Mouse (Mus musculus): ENCODE results near the gene Nr1d1.

Gene Nr1d1

GRCm38 (mm10) chr11:98752562-98753140 is 22.5 kb downstream of the Nr1d1 start:
- no peak for DNase-seq (ENCODE audit: low read depth, low spot score)

GRCm38 (mm10) chr11:98751221-98751782 is 23.8 kb downstream of the Nr1d1 start:
- no peak for DNase-seq (ENCODE audit: low read depth, low spot score)

GRCm38 (mm10) chr11:98750351-98751201 is 24.6 kb downstream of the Nr1d1 start:
- DNase-seq (ENCODE audit: low read depth, low spot score): no peak

GRCm38 (mm10) chr11:98749716-98750115 is 25.4 kb downstream of the Nr1d1 start:
- DNase-seq (ENCODE audit: low read depth, low spot score): no peak

- DNase-seq (ENCODE audit: low read depth, low spot score): no peak
These were observed 26.4 kb downstream of the Nr1d1 start for GRCm38 (mm10) chr11:98748506-98749416.

GRCm38 (mm10) chr11:98747804-98748505 is 27.2 kb downstream of the Nr1d1 start:
- no peak for DNase-seq (ENCODE audit: low read depth, low spot score)

GRCm38 (mm10) chr11:98746855-98747693 is 28.1 kb downstream of the Nr1d1 start:
- DNase-seq (ENCODE audit: low read depth, low spot score): peak; percentile 53

- no peak for DNase-seq (ENCODE audit: low read depth, low spot score)
These were observed 28.9 kb downstream of the Nr1d1 start for GRCm38 (mm10) chr11:98745932-98746853.

GRCm38 (mm10) chr11:98744456-98745019 is 30.6 kb downstream of the Nr1d1 start:
- DNase-seq (ENCODE audit: low read depth, low spot score): no peak

- no peak for DNase-seq (ENCODE audit: low read depth, low spot score)
These were observed 31.3 kb downstream of the Nr1d1 start for GRCm38 (mm10) chr11:98743655-98744345.

GRCm38 (mm10) chr11:98742397-98743291 is 32.5 kb downstream of the Nr1d1 start:
- no peak for DNase-seq (ENCODE audit: low read depth, low spot score)

GRCm38 (mm10) chr11:98741622-98742396 is 33.3 kb downstream of the Nr1d1 start:
- DNase-seq (ENCODE audit: low read depth, low spot score): peak; percentile 77

GRCm38 (mm10) chr11:98741051-98741620 is 34.0 kb downstream of the Nr1d1 start:
- DNase-seq (ENCODE audit: low read depth, low spot score): no peak

- DNase-seq (ENCODE audit: low read depth, low spot score): peak; percentile 67
These were observed 34.6 kb downstream of the Nr1d1 start, which contains the start of gene Thra for GRCm38 (mm10) chr11:98740393-98741050. TSS of gene Thra (plus strand) at chr11:98740638.

GRCm38 (mm10) chr11:98740026-98740392 is 35.1 kb downstream of the Nr1d1 start:
- DNase-seq (ENCODE audit: low read depth, low spot score): no peak
